Mouse (Mus musculus) MEL-GATA-1-ER (cell line): ENCODE results near the gene Rc3h1.
A peak's percentile ranks its signal among the peaks of the same experiment; 100 is the strongest.
"Not testable (repeated sequence)": the region's sequence is repeated elsewhere in the genome, so short reads cannot be mapped to it uniquely, and the experiment has no call there.

Experiments used
- DNase-seq: peaks from one replicate; pipeline ENCODE4 v3.0.0-alpha.2; 2012; ENCODE audit warnings: low read depth; ENCODE audit errors: extremely low read depth

The Rc3h1 gene

DNA sequence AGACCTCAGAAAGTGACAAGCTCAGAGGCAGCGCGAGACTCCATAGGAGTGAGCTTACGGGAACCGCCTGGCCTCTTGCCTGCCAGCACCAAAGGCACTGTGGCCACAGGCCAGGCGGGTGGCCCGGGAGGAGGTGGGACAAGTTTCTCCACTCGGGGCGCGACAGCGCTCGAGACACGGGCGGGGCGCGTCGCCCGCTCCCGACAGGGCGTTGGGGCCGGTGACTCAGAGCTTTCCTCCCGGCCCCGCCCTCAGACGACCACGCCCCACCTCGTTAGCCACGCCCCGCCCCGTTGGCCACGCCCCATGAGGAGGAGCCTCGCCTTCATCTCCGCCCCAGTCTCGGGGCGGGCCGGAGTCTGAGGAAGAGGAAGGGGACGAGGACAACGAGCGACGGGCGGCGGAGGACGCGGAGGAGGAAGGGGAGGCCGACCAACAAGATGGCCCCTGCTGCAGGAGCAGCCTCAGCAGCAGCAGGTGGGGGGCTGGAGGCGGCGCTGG lies at the start of gene Rc3h1:
Gene Rc3h1, plus strand, starts transcription at position 362 of the 501 bp plus-strand sequence.
- peak; percentile 66 for DNase-seq

DNA sequence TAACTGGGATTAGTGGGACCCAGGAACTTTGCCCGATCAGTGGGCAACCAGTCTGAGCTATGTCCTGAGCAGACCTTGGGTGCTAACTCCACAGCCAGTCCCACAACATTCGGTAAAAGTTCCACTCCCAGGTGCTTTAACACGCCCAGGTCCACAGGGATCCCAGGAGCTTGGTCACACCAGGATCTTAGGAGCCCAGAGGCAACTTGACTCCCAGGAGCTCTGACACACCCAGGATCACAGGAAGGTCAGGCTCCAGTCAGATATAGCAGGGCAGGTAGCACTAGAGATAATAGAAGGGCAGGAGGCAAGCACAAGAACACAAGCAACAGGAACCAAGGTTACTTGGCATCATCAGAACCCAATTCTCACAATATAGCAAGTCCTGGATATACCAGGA lies 48.1 kb upstream of the Rc3h1 start:
- DNase-seq: no peak

DNA sequence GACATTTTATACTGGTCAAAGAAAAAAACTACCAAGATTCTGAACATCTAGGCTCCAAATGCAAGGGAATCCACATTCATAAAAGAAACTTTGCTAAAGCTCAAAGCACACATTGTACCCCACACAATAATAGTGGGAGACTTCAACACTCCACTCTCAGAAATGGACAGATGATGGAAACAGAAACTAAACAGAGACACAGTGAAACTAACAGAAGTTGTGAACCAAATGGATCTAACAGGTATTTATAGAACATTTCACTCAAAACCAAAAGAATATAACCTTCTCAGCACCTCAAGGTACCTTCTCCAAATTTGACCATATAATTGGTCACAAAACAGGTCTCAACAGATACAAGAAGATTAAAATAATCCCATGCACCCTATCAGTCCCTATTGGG lies 46.3 kb upstream of the Rc3h1 start:
- DNase-seq: not testable (repeated sequence)

DNA sequence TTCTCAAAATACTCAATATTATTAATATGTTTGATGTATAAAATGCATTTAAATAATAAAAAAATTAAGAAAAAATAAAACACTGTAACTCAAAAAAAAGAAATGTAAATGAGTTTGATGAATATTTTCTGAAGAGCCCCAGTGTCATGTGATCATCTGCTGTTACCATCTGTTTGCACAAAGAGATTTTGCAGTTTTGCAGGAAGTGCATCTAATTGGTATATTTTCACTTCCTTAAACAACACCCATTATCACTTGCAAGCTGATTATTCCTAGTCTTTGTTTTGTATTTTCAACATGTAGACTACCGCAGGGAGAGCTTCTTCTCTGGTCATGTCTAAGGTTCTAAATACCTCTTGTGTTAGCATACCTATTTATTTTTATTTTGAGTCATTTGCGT lies 45.1 kb upstream of the Rc3h1 start:
- no peak for DNase-seq

DNA sequence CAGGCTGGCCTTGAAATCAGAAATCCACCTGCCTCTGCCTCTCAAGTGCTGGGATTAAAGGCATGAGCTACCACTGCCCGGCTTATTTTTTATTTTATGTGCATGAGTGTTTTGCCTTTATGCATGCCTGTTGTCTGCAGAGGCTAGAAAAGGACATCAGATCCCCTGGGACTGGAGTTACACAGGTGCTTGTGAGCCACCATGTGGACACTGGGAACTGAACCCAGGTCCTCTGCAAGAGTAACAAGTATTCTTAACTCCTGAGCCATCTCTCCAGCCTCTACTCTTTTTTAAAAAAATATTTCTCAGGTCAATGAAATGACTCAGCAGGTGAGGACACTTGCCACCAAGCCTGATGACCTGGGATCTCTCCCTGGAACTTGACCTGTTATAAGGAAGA lies 44.6 kb upstream of the Rc3h1 start:
- no peak for DNase-seq

DNA sequence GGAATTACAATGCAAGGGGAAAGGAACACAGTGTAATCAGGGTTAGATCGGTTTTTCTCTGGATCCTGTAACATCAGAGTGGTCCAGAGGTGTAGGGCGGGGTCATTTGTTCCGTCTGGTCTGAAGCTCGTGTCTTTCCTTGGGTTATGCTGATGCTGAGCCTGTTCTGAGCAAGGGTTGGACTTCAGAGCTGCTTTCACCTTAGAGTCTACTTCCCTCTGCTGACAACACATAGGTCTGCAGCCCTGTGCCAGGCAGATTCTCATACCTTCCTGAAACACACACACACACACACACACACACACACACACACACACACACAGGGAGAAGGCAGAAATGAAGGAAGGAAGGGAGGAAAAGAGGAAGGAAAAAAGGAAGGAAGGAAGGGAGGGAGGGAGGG lies 43.2 kb upstream of the Rc3h1 start:
- DNase-seq: no peak

DNA sequence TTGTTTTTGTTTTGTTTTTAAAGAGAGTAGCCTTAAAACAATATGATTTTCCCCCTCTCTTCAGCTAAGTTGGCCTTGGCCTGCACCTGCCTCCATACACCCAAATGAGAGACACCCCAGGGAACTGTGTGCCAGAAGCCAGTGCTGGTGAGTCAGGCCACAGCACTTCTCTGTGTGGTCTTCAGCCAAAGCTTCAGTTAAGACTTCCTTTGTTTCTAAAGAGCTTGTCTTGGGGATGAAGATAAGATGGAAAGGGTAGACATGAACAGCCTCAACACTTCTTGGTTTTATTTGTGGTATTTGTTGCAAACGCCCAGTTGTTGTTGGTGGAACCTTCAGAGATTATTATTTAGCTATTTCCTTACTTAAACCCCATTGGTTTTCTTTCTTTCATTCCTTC lies 31.5 kb upstream of the Rc3h1 start:
- peak; percentile 29 for DNase-seq

DNA sequence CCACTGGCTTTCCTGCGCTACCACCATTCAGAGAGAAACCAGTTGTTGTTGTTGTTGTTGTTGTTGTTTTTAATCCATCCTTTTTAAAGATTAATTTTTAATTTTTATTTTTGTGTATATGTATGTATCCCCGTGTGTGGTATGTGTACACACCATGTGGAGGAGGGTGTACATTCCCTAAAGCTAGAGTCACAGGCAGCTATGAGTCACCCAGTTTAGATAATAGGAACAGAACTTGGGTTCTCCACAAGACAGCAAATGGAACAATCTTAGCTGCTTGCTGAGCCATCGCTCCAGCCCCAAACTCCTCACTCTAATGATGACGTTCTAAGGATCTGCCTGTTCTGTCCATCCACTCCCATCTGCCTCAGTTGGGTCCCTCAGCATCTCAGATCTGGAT lies 29.2 kb upstream of the Rc3h1 start:
- no peak for DNase-seq

DNA sequence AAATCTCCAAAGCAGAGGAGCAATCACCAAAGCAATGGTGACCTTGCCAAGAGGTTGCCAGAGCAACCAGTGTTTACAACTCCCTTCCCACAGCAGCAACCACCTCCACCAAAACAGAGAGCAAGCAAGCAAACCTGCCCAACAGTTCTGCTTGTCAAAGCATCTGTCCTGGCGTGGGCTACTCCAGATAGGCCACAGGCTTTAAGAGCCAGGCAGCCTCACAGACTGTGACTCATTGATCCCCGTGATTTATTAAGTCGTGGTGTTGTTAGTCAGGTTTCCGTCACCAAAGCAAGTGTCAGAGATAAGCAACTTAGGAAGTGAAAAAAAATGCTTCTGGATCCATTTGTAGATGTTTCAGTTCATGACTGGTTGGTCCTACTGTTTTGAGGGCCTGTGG lies 27.7 kb upstream of the Rc3h1 start:
- no peak for DNase-seq

DNA sequence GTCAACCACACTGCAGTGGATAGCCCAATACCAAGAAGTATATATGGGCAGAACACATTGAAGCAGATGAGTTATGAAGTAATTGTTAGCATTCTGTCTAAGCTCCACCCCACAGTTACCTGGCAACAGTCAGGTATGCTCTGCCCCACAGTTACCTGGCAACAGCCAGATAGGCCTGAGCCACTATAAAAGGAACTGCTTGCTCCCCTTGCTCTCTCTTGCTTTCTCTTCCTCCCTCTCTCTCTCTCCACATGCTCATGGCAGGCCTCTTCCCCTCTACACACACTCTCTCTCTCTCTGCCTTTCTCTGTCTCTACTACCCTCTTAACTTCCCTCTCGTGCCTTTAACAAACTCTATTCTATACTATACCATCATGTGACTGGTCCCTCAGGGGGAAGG lies 24.8 kb upstream of the Rc3h1 start:
- not testable (repeated sequence) for DNase-seq

DNA sequence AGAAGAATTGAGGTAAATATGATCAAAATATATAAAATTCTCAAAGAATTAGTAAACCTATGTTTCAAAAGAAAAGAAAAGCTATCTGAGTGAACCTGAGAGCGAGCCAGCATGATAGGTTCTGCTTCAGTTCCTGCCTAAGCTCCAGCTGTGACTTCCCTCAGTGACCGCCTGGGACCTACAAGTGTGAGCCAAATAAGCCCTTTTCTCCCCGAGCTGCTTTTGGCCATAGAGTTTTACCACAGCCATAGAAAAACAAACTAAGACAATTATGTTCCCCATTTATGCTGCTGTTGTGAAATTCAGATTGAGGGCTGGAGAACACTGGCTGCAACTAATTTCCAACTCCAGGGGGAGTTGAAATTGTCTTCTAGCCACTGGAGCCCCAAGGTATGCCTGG lies 24.2 kb upstream of the Rc3h1 start:
- no peak for DNase-seq

DNA sequence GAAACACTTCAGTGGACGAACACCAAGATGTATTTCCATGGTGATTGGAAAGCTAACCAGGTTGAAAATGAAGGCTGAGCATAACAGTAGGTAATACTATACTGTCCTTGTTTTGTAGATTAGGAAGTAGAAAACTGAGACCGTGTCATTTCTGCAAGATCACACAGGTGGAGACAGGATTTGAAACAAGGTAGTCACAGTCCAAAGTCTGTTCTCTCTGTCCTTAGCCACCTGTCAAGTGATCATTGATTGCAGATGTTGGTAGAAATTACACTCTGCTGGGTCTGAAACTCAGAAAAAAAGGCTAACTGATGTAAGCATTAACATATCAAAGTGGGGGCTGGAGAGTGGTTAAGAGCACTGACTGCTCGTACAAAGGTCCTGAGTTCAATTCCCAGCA lies 21.9 kb upstream of the Rc3h1 start:
- DNase-seq: no peak

DNA sequence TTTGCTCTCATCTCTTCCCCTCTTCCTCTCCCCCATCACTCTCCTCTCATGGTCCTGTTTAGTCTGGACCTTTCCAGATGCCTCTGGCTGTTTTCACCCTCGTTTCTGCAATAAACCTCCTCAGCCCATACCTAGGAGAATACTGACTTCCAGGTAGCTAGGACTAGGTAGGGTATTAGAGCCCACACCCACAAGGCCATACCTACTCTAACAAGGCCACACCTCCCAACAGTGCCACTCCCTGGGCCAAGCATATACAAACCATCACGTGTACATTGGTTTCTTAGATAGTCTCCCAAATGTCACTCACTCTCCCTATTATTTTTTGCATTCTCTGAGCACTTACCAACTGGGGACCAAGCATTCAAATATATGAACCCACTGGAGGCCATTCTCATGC lies 21.2 kb upstream of the Rc3h1 start:
- DNase-seq: no peak

DNA sequence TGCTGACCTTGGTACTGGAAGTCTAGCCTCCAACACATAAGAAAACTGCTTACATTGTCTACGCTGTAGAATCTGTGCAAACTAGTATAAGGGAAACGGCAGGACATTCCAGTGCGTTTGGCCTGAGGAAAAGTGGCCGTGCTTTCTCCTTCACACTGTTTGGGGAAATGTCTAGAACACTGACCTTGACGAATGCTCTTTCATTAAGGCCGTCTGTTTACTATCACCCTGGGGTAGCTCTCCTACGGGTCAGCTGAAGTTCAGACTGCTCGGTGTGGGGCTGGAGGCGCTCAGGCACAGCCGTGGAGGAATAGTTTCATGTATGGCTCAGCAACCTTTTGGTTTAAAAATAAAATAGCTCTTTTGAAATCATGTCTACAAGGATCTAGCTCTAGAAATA lies 6.5 kb upstream of the Rc3h1 start:
- DNase-seq: no peak

DNA sequence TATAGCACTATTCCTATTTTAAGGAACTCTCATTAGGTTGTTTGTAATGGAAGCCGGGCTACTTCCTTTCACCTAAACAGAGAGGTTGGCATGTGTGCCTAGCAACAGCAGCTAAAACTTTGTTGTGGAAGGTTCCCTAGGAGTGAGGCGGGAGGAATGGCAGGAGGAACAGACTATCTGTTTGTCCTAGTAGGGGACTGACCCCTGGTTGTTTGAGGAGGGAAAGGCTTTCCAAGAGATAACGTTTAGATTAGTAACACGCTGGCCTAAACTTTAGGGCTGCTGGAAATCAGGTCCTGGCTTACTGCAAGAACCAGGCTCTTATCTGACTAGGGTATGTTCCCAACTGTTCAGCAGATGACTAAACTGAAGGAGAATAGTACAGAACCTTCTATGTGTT lies 2.2 kb upstream of the Rc3h1 start:
- no peak for DNase-seq

DNA sequence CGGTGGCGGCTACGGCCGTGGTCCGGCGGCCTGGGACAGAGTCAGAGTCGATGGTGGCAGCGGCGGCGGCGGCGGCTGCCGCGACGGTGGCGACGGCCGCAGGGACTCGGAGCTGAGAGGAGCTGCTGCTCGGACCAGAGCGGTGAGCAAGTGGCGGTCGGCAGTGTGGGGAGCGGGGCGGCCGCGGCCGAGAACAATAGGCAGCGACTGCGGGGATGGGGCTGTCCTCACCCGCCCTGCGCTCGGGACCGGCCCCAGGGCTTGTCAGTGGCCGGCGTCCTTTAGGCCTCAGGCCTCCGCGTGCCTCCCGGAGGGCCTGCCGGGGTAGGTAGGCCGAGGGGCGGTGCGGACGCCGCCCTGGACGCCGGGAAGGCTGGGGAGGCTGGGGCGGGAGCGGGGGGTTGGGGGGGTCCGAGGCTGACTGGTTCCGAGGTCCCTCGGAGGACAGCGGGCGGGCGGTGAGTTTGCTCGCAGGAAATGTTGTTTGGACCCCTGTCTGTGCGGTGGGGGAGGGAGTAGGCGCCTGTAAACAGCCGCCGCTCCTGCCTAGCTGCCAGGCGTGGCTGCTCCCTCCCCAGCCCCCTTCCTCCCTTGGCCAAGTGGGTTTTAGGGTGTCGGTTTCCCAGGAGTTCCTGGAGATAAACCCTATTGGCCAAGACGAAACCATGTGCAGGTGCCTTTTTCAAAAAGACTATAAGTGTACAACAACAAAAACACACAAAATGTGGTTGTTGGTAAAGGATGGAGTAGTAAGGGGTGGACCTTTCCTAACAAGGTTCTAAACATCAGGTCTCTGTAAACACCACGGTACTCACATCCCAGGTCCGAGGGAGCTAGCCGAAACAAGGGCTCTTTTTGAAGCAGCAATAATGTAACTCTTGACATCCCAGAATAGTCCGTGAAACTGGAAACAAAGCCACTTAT lies 602 bp downstream of the Rc3h1 start:
- peak; percentile 47 for DNase-seq

DNA sequence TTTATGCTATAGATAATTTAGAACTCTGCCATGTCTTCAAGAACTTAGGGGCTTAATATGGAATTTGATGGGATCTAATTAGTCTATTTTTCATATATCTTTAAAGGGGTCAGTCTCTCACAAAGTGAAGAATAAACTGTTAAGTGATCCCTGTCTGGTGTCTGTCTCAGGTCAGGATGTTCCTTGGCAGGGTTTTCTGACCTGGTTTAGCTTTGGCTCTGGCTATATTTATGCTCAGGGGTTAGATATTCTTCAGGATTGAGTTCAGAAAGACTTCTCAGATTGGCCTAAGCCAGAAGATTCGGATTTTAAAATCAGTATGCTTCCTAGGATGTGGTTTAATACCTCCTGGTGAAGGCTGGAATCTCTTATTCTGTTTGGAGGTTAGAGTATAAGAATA lies 4.0 kb downstream of the Rc3h1 start:
- DNase-seq: no peak

DNA sequence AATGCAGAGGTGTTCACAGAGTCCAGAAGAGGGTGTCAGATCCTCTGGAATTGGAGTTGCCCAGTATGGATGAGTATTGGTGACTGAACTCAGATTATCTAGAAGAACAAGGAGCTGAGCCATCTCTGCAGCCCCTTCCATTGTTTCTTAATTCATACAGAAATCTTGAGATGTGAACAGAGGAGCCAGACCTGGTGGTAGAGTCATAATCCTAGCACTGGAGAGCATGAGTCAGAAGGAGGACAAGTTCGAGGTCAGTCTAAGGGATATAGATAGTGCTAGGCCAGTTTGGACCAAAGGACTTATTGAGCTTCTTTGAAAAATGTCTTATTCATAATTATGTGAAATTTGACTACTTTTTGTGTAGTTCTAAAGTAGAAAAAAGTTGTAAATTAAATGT lies 4.6 kb downstream of the Rc3h1 start:
- DNase-seq: no peak

DNA sequence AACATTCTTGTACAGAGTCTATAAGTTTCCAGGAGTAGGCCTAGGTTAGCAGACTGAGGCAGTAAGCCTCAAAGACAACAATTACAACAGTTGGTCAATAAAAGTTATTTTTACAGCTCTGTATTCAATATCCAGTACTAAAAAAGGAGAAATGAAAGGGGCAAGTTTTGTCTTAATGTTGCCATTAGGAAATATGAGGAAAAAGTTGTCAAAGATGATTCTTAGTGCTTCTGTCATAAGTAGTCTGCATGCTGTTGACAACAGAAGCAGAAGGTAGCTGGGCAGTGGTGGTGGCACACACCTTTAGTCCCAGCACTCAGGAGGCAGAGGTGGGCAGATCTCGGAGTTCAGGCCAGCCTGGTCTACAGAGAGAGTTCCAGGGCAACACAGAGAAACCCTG lies 13.2 kb downstream of the Rc3h1 start:
- no peak for DNase-seq

DNA sequence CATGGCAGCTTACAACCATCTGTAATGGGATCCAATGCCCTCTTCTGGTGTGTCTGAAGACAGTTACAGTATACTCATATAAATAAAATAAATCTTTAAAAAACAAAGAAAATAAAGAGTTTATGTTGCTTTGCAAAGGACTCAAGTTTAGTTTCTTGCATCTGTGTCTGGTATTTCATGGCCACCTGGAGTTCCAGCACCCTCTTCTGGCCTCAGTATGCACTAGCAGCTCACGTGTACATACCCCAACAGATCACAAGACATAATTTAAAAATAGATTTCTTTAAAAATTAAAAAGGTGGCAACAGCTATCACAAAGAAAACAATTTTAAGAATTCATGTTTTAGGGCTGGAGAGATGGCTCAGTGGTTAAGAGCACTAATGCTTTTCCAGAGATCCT lies 15.7 kb downstream of the Rc3h1 start:
- DNase-seq: peak; percentile 14

DNA sequence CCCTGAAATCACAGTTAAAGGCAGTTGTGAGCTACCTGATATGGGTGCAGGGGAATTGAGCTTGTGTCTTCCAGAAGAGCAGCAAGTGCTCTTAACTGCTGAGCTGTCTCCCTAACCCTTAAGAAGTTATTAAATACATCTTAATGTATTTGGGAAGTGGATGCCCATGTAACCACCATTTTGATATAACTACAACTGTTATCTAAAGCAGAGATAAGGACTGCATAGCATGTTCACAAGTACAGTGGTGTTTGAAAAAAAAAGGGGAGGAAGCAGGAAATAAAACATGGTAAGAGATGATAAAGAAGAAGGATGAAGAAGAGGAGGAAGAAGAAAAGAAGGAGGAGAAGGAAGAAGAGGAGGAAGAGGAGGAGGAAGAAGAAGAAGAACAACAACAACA lies 25.1 kb downstream of the Rc3h1 start:
- no peak for DNase-seq

DNA sequence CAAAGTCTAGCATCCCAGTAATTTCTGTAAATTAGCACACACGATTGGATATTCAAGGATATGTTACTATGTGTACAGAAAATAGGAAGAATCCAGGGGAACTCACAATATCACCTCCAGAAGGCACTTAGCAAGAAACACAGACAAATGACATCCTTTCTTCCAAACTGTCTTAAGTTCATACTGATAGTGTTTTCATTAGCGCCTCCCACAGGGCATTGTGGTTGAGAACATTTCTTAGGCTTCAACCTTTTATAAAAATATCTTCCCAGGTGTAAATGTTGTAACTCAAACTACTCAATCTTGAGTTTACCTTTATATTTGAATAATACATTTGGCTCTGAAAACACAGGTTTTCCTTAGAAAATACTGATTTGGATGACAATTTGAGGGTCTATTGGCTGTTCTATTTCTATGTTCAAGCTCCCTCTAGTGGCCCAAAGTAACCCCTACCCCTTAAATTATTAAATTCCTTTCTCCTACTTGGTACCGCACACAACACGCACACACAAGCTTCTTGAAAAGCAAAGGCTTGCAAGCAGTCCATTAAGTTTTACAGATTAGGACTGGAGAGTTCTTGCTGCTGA lies 27.8 kb downstream of the Rc3h1 start:
- DNase-seq: no peak

DNA sequence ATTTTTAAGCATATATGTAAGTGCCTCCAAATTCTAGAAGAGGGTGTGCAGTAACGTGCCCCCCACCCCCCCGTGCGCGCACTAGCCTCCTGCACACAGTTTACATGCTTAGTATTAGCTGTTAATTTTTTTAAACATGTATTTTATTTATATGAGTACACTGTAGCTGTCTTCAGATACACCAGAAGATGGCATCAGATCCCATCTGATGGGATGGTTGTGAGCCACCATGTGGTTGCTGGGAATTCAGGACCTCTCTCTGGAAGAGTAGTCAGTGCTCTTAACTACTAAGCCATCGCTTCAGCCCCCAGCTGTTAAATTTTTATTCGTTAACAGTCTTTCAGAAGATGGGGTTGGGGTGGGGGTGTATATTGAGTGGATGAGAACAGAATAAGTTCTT lies 29.3 kb downstream of the Rc3h1 start:
- no peak for DNase-seq
